Mouse (Mus musculus): Measurements from ENCODE around the gene Slc13a5.

Slc13a5 gene

DNA sequence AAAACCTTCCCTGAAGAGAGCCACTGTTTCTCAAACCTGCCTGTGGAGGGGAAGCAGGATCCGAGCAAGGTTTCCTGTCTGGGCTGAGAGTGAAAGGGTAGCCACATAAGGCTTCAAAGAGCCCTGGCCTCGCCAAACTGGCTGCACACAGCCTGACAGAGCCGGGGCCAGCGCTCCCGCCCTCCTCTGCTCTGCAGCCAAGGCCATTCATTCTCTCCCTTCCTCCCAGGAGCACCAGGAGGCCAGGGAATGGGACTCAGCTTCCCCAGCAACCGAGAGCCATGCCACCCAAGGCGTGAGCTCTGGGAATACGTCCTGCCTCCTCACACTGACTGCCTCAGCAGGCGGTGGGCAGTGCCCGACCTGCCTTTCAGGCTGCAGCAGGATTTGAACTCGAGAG is 1.5 kb downstream of the Slc13a5 start:
- no peak for DNase-seq (ENCODE audit: low read depth)

DNA sequence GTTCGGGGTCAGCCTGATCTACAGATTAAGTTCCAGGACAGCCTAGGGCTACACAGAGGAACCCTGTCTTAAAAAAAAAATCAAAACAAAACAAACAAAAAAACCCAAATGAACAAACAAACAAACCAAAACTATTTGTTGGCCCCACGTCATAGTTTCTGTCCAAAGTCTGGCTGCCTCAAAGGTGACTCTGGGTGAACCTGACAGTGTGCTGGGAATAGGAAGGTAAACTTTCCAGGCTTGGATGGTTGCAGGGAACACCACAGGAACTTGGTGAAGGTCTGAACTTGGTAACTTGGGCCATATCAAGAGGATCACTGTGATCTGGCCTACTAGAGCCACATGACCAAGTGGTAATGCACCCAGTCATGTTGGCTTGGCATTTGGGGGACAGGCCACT is 10.6 kb downstream of the Slc13a5 start:
- no peak for DNase-seq (ENCODE audit: low read depth)

DNA sequence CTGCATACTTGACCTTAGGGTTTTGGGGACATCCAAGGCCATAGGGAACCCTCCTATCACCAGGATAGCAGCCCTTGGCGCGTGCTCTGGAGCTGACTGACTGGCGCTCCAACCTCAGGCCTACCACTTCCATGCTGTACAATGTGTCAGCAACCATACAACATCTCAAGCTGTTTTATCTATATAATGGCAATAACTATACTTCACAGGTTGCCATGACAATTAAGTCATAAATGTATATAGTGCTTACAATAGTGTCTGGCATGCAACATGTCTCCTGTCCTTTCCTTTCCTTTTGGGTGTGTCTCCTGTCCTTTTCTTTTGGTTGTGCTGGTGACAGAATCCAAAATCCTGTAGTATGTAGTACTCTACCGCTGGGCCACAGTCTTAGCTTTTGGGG is 11.4 kb downstream of the Slc13a5 start:
- DNase-seq (ENCODE audit: low read depth): no peak

DNA sequence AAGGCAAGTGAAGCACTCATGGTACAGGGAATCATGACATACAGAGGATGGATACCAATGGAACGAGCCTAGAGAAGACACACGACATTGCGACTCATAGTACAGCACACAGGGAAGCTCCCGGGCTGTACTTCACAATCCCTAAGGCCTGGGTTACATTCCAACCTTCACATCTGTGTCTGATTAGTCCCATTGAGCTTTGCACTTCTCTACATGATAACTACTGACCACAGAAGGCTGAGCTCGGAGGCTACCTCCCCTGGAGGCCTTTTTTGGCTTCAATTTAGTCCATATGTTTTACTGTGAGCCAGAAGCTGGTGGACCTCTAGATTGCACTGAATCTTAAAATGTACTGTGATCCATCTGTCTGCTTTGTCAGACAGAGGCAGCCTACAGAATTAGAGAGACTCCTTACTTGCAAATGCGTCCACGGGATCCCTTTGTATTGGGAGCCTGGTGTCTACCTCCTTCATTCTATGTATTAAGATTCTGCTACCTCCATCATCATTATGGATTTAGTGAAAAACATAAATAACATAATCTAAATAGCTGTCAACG is 21.7 kb downstream of the Slc13a5 start:
- DNase-seq (ENCODE audit: low read depth): no peak

DNA sequence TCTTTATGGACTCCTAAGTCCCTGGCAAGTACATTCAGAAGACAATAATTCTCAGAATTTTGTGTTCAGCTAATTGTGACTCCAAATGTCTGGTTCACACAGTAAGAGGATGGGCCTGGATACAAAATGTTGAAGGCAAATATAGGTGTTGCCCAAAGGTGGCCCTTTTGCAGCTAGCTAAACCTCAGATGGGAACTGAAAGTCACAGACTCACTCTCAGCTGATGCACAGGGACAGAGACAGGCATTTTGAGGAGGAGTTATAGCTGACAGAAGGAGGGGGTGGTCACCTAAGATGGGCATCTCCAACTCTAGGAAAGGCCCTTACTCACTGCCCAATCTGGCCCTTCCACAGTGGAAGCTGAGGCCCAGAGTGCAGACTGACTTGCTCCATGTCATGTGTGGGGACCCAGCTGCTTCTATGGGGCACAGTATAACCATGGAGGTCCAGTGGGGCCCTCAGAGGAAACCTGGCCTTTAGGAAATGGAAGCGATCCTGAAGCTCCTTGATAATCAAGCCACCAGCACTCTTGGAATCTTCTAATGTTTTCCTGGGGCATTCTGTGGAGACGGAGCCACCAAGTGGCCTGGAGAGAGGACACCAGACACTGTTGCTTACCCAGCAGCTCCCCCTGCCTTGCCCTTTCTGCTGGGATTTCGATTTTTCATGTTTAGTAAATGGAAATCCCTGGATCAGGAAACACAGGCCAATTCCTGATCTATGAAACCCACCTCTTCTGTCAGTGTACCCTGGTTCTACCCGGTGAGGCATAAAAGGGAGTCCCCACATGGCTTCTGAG is 26.8 kb downstream of the Slc13a5 start:
- DNase-seq (ENCODE audit: low read depth): no peak

DNA sequence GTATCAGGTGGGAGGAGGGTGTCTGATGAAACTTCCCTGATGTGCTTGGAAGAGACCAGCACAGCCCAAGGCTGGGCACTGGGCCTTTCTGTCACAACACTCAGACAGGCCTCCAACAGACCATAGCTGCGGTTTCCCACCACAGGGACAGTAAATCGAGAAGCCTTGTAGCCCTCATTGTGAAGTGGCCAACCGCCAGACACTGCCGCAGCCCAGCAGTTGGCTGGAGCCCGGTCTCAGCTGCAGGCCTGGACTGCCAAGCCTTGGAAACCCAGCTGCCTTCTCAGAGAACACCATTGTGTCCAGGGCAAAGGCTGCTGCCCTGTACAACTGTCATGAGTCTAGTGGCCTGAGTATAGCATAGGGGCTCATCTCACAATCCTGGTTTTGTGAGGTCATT is 33.0 kb downstream of the Slc13a5 start:
- no peak for DNase-seq (ENCODE audit: low read depth)

DNA sequence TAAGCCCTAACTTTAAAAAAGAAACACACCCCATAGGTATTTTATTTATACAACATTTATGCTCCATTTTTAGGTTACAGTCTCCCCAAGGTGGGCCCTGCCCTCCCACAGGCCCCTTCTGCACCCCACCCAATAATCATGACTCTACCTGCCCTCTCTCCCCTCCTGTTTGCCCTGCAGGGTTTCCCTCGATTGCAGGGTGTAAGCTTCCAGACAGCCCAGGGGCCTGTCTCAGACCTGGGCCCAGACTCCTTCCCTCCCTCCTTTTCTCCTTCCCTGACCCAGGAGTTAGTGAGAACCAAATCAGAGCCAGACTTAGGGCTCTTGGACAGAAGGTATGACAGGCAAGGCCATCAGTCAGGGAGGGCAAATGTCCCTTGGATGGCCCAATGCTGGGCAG is 34.0 kb downstream of the Slc13a5 start:
- no peak for DNase-seq (ENCODE audit: low read depth)

DNA sequence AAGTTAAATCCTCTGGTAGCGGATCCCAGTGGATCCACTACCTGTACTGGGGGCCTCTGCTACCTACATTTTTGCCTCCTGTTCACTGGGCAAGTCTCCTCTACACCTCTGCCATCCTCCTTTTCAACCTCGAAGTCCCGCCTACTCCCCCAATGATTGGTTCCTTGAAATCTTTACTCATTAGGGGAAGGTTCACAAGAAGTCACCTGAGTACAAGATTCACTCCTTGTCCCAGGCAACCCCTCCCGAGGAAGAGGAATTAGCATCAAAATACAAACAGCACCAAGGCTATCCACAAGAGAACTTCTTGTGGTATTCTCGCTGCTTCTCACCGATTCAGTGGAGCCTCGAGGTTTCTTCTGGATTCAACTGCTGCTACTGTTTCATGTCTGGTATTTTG is 35.0 kb downstream of the Slc13a5 start:
- DNase-seq (ENCODE audit: low read depth): no peak

DNA sequence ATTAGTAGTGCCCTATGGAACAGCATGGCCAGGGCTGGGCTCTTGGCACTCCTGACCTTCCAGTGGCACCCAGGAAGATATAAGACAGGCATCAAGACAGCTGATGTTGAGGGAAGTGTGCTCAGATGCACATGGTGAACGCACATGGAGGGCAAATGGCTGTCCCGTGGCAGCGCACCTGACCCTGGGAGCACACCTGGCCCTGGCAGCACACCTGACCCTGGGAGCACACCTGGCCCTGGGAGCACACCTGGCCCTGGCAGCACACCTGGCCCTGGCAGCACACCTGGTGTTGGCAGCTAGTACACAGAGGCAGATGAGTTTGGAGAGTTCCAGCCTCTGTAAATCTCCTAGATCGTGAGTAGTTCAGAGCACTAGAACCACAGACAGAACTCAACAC is 38.5 kb downstream of the Slc13a5 start:
- DNase-seq (ENCODE audit: low read depth): no peak

DNA sequence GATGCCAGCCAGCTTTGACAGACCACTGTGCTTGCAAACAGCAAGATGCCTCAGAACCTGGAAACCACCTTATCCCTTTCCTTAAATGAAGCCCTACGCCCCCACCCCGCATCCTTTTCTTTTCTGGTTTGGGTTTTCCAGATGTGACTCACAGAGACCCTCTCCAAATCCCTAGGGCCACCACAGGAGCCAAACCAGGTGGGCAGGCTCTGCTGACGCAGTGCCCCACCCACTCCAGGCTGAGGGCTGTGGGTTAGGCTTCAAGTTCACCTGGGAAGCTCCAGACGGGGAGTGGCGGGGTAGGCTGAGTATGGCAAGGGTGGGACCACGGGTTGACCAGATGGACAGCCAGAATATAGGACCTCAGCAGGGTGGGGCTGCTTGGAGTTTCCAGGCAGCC is 40.1 kb downstream of the Slc13a5 start:
- no peak for DNase-seq (ENCODE audit: low read depth)

DNA sequence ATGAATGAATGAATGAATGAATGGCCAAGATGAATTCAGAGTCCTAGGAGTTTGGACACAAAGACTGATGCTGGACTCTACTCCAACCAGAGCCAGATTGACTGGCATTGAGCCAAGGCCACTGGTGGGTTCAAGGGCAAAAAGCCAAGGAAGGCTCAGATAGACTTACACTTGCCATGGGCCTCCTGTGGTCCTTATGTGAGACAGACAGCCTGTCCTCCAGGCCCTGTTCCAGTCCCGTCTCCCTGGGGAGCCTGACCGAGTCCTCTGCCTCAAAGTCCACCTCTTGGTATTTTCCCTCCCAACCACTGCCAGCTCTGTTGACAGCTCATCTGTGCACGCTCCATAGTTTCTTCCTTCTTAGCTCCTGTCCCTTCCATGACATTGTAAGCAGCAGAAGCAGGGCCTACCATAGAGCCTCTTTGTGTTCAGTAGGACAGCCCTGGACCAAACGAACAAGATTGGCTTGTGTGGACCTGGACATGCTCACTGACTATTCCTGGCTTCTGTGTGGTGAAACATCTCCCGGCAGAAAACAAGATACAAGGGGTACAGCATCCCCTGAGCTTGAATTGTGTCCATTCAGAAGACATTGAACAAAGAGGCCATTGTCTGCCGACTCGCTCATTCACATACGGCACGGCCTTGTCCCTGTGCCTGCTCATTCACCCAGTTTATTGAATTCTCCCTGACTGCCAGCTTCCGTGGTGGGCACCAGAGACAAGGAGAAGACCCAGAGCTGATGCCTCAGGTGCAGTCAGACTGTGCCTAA is 40.8 kb downstream of the Slc13a5 start:
- no peak for DNase-seq (ENCODE audit: low read depth)

DNA sequence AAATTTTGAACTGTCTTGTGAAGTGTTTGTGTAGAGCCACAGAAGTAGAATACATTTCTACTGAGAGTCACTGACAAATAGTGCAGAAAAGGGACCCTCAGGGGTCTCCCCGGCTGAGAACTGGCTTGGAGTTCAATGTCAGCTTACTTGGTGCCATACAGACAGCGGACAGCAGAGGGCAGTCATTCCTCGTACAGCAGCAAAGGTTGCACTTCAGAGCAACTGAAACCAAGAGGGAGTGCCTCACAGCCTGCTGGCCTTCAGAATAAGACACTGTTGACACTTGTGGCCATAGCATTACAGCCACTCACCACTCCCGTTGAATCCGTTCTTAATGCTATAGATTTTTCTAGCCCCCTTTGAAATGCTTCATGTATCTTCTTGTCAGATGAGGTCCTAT is 42.2 kb downstream of the Slc13a5 start:
- no peak for DNase-seq (ENCODE audit: low read depth)

DNA sequence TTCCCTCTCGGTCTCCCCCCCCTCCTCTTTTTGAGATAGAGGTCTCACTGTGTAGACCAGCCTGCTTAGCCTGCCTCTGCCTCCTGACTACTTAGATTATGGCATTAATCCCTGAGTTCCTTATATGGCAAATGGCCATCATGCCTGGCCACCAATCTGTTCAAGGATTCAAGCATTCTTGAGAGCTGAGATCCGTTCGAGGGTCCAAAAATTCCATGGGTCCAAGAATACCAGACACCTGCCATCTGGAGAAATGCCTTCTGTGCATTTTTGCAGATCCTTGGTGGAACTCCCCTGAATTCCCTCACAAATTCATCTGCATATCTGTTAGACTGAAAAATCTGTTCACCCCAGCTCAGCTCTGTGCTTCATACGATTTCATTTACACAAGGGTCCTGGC is 43.6 kb downstream of the Slc13a5 start:
- DNase-seq (ENCODE audit: low read depth): no peak

DNA sequence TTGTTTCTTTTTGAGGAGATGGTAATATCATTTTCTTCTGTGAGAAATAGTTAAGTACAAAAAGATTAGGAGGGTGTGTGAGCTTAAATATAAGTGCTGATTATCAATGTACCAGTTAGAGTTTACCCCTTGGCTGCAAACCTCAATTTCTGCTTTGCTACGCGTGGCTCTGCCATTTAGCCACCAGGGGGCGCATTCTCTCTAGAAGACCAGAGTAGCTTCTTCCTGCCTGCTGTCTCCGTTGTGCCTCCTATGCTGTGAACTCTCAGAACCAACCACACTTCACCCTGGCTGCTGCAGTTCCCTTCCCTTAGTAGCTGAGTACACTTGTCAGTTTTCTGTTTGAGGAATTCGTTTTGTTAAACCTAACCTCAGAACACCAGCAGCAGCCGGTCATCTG is 45.7 kb downstream of the Slc13a5 start:
- peak; percentile 54 for DNase-seq (ENCODE audit: low read depth)

DNA sequence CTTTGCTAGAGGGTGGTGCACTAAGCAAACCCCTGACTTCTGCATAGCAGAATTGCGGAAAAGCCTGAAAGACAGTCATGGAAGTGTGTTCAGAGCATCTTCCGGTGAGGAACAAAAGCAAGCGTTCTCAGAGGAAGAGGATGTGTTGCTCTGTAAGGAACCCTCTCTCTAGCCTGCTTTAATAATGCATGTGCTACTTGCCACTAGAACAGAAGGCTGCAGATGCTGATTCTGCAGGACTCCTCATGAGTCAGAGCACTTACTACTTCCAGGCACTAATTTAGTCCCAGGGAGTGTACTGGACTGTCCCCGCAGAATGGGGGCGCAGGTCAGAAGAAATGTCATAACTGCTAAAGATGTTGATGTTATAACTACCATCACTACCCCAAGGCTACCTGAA is 49.9 kb downstream of the Slc13a5 start:
- no peak for DNase-seq (ENCODE audit: low read depth)

DNA sequence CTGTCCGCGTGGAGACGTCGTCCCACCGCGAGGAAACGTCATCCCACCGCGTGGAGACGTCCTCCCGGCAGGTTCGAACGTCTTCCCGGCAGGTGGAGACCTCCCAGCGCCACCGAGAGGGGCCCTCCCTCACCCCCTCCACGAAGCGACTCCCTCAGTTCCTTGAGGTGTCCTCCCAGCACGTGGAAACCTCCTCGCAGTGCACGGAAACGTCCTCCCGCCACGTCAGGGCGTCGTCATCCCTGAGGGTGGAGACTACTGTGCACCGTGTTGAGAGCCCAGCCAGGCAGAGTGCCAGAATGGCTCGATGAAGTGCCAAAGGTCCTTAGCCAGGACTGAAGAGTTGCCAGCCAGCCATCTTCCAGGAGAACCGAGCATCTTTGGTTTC is 51.6 kb downstream of the Slc13a5 start, which contains the start of gene Med31:
Gene Med31 (minus strand): TSS at position 183 of the 388 bp plus-strand sequence.
- DNase-seq (ENCODE audit: low read depth): no peak

DNA sequence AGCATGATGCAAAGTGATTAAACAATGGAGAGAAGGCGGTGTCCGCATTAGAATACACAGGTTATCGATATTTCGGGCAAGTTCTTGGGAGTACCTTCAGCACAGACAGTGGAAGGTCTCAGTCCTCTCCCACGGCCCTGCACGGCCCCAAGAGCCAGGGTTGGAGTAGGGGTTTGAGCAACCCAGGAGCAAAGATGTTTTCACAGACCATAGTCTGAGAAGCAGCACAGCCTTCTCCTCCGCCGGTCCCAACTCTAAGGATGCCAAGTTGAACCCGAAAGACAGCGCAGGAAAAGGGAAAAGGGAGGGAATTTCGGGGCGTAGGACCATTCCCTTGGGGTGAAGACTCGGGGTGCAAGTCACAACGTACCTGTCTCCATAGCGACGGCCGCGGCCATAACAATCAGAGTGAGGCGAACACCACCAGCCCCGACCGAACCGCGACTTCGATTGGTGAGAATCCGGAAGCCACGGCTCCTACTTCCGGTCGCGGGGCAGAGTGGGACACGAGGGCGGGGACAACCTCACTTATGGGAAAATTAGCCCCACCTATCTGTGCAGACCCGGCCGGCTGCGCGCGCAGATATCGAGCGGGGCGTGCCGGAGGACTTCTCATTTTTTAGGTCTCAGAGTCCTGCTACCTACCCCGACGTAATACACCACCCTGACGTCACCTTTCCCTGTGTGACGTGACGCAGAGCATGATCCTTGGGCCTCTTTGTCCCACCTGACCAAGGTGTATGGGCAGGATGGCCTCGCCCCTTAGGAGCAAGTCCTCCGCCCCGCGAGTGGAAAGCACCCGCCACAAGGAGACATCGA is 52.2 kb downstream of the Slc13a5 start:
- peak; percentile 93 for DNase-seq (ENCODE audit: low read depth)

DNA sequence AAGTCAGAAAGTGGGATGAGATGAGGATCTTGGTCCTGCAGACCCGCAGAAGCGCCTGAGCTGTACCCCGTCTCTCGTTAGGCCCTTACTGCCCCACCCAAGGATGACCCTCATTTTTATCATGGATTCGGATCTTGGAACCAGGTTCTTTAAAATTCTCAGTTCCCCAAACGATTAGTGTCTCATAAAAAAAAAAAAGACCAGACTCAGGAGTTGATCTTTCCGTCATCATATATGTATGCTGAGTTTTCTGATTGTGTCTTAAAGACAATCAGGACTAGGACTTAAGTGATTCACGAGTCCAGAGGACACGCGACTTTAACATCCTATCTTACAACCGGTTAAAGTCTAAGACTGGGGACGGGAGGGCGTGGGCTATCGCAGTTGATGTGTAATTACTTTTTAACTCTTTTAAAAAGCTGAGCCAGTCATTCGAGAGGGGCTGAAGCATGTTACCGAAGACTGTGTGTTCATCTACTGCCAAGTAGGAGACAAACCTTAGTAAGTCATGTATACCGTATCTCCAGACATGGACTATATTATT is 59.1 kb downstream of the Slc13a5 start:
- no peak for DNase-seq (ENCODE audit: low read depth)

DNA sequence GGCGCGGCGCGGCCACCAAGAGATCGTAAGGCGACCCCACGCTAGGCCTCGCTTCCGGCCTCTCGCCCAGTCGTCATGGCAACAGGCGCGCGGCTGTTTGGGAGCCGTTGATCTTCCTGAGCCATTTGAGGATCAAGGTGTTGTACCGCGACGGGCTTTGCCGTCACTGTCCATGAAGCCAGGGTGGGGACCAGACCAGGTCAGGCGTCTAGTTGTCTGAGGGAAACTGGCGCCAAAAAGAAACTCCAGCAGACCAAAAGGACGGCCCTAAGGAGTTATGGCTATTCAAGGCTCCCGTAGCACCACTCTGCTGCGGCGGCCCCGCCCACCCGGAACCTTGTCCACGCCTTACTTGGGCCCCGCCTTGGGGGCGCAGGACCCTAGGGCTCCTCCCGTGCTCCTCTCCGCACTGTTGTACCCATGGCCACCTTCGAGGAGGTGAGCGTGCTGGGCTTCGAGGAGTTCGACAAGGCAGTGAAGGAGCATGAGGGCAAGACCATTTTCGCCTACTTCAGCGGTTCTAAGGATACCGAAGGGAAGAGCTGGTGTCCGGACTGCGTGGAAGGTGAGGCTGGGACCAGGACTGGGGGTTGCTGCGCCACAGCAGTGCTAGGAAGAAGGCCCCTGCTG is 59.7 kb downstream of the Slc13a5 start, which contains the start of the genes 4933427D14Rik and Txndc17:
Gene 4933427D14Rik (minus strand): TSS at position 256 of the 630 bp plus-strand sequence.
Gene Txndc17 (plus strand): TSS at position 344 of the 630 bp plus-strand sequence.
- peak; percentile 70 for DNase-seq (ENCODE audit: low read depth)

DNA sequence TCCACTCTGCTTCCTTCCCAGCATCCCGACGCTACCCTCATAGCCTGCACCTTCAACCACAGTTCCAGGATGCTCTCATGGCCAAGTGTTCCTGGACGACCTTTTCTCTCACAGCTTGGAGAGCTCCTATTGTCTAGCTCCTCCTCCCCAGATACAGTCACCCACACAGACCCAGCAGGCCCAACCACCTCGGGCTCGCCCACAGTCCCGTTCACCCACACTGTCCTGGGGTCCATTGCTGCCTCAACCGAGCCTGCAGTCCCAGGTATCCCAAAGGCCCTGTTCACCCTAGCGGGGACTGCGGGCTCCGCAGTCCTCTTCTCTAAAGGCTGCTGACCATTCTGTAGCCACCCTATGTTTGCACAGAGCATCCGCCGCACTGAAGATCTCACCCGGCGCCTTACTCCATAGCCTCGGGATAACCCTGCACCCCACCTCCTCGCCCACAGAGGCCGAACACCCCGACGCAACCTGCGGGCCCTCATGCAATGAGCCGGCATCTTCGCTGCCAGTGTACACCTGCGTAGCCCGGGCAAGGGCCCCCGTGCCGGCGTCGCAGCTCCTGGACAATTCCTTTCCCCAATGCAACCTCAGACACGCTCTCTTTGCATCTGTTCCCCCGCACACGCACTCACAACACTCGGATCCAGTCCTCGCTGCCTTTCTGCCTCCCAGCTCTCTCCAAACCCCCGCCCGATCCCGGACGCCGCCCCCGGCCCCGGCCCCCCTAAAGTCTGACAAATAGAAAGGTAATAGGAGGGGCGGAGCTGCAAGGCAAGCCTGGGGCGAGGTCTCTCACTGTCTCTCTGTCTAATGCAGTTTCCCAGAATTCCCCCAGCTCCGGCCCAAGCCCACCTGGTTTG is 60.5 kb downstream of the Slc13a5 start, which contains the start of gene Gm43951:
Gene Gm43951 (minus strand): TSS at position 500 of the 863 bp plus-strand sequence.
- no peak for DNase-seq (ENCODE audit: low read depth)

Data from c-Kit-positive CD71-positive TER-119-negative erythroid progenitor cells, embryonic 14.5 days (primary cell).